Mouse (Mus musculus): Measurements from ENCODE around the gene Fmo6.

DNA sequence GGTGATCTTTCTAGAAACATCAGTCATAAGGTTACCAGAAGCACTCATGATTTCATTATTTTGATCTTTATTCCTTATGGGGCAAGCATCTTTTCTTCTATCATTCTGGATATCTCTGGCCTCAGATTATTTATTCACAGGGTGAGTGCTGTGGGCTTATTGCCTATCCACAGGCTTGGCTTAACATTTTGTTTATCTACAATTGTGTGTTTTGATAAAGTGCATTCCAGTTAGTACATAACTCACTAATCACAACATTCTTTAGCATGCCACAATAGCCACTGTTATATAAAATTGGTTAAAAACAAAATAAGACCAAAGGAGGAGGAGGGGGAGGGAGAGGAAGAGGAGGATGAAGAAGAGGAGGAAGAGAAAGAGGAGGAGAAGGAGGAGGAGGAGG is 25.2 kb downstream of the Fmo6 start:
- TF ChIP-seq CTCF (IDR thresholded peaks at IDR 0.05; ENCODE audit: control insufficient read depth, insufficient read depth, insufficient read length) = no peak
- no peak for TF ChIP-seq CEBPB (IDR thresholded peaks at IDR 0.05; ENCODE audit: low read depth)
- TF ChIP-seq MAX (IDR thresholded peaks at IDR 0.05) = no peak
- no peak for TF ChIP-seq USF1 (IDR thresholded peaks at IDR 0.05; ENCODE audit: low read depth)
- no peak for TF ChIP-seq MYOD1 (IDR thresholded peaks at IDR 0.05; ENCODE audit: control insufficient read depth, insufficient read length, low read depth)
- no peak for TF ChIP-seq MYOG (IDR thresholded peaks at IDR 0.05; ENCODE audit: control insufficient read depth, extremely low read depth, insufficient read length)
